Mouse (Mus musculus): ENCODE data around the gene Odf2.

The Odf2 gene

GRCm38 (mm10) chr2:29940073-29940472 lies 51.1 kb downstream of the Odf2 start:
- DNase-seq: no peak

GRCm38 (mm10) chr2:29940826-29941225 lies 51.8 kb downstream of the Odf2 start:
- no peak for DNase-seq

GRCm38 (mm10) chr2:29944723-29945122 lies 55.7 kb downstream of the Odf2 start:
- peak; percentile 82 for DNase-seq

GRCm38 (mm10) chr2:29948896-29949295 lies 59.9 kb downstream of the Odf2 start:
- no peak for DNase-seq

GRCm38 (mm10) chr2:29961246-29961645 lies 72.2 kb downstream of the Odf2 start:
- DNase-seq: no peak

GRCm38 (mm10) chr2:29964354-29965249 lies 75.6 kb downstream of the Odf2 start:
- peak; percentile 85 for DNase-seq

GRCm38 (mm10) chr2:29965250-29965843 lies 76.3 kb downstream of the Odf2 start, which contains the start of gene Sptan1:
Sptan1 (plus strand) TSS chr2:29965560.
- peak; percentile 98 for DNase-seq

- DNase-seq: peak; percentile 56
Observed at GRCm38 (mm10) chr2:29965906-29966305, 76.9 kb downstream of the Odf2 start.

- DNase-seq: no peak
Observed at GRCm38 (mm10) chr2:29966826-29967225, 77.8 kb downstream of the Odf2 start.

- DNase-seq: peak; percentile 45
Observed at GRCm38 (mm10) chr2:29967768-29968167, 78.7 kb downstream of the Odf2 start.

GRCm38 (mm10) chr2:29968638-29969037 lies 79.6 kb downstream of the Odf2 start:
- DNase-seq: peak; percentile 39

- peak; percentile 91 for DNase-seq
Observed at GRCm38 (mm10) chr2:29971838-29972635, 83.0 kb downstream of the Odf2 start.

GRCm38 (mm10) chr2:29973525-29973924 lies 84.5 kb downstream of the Odf2 start:
- peak; percentile 51 for DNase-seq

GRCm38 (mm10) chr2:29977307-29977706 lies 88.3 kb downstream of the Odf2 start:
- DNase-seq: peak; percentile 65

- no peak for DNase-seq
Observed at GRCm38 (mm10) chr2:29980661-29981060, 91.6 kb downstream of the Odf2 start.

Measured in kidney, postnatal 14 days (tissue).